Mouse (Mus musculus): Measurements from ENCODE around the gene Iqsec1. TPM values are rescaled to one million over a fixed set of nuclear protein-coding genes. Genes with fewer than 3 reads are reported as not detected.

Gene Iqsec1
- polyA plus RNA-seq, 1 experiment from 2014 or later, result 8.7 TPM

- Histone ChIP-seq H3K9me3 (no peaks in the 10 kb centered on the region), H3K4me2 (replicated peaks) (no peak overlapping the region), H3K4me1 (replicated peaks) (no peaks in the 10 kb centered on the region), H3K9ac (no peak overlapping the region), H3K4me3 (replicated peaks) (no peak overlapping the region), H3K27me3 (replicated peaks) (no peaks in the 10 kb centered on the region), H3K36me3 (no peaks in the 10 kb centered on the region), H3K27ac (no peak overlapping the region)
- no peak for ATAC-seq
- 80% methylated on average over 8 of the region's 8 CpGs for WGBS
These were observed 116.9 kb downstream of the Iqsec1 start for GRCm38 (mm10) chr6:90871581-90871980.

- H3K36me3 ChIP-seq, result no peaks in the 10 kb centered on the region
- H3K4me1 ChIP-seq (replicated peaks), result no peaks in the 10 kb centered on the region
- no peak overlapping the region for H3K9ac ChIP-seq
- no peaks in the 10 kb centered on the region for H3K9me3 ChIP-seq
- H3K27me3 ChIP-seq (replicated peaks), result no peaks in the 10 kb centered on the region
- WGBS, result 79% methylated on average over 3 of the region's 3 CpGs
- ATAC-seq, result no peak
- no peak overlapping the region for H3K4me3 ChIP-seq (replicated peaks)
- H3K27ac ChIP-seq, result no peak overlapping the region
- H3K4me2 ChIP-seq (replicated peaks), result no peak overlapping the region
These were observed 120.5 kb downstream of the Iqsec1 start for GRCm38 (mm10) chr6:90868033-90868432.

- no peak overlapping the region for H3K4me3 ChIP-seq (replicated peaks)
- ATAC-seq, result no peak
- 96% methylated on average over 1 of the region's 1 CpGs for WGBS
These were observed 127.1 kb downstream of the Iqsec1 start for GRCm38 (mm10) chr6:90861370-90861769.

GRCm38 (mm10) chr6:90857844-90858243, 130.6 kb downstream of the Iqsec1 start:
- Histone ChIP-seq H3K9me3 (no peaks in the 10 kb centered on the region), H3K4me2 (replicated peaks) (no peak overlapping the region), H3K4me1 (replicated peaks) (no peaks in the 10 kb centered on the region), H3K27ac (no peak overlapping the region), H3K4me3 (replicated peaks) (no peak overlapping the region), H3K36me3 (no peaks in the 10 kb centered on the region), H3K9ac (no peak overlapping the region), H3K27me3 (replicated peaks) (no peaks in the 10 kb centered on the region)
- 100% methylated on average over 1 of the region's 1 CpGs for WGBS
- no peak for ATAC-seq

More at GRCm38 (mm10) chr6:90861370-90861769, 127.1 kb downstream of the Iqsec1 start:
- no peak overlapping the region for H3K27ac ChIP-seq
- H3K36me3 ChIP-seq, result no peaks in the 10 kb centered on the region
- H3K4me2 ChIP-seq (replicated peaks), result no peak overlapping the region
- H3K9me3 ChIP-seq, result no peaks in the 10 kb centered on the region
- H3K9ac ChIP-seq, result no peak overlapping the region
- no peaks in the 10 kb centered on the region for H3K27me3 ChIP-seq (replicated peaks)
- H3K4me1 ChIP-seq (replicated peaks), result no peaks in the 10 kb centered on the region

GRCm38 (mm10) chr6:90852360-90852759, 136.1 kb downstream of the Iqsec1 start:
- ATAC-seq, result no peak
- no peak overlapping the region for H3K4me2 ChIP-seq (replicated peaks)
- no peak overlapping the region for H3K9ac ChIP-seq
- no peaks in the 10 kb centered on the region for H3K27me3 ChIP-seq (replicated peaks)
- no peaks in the 10 kb centered on the region for H3K4me1 ChIP-seq (replicated peaks)
- no peaks in the 10 kb centered on the region for H3K36me3 ChIP-seq
- H3K4me3 ChIP-seq (replicated peaks), result no peak overlapping the region
- 33% methylated on average over 2 of the region's 2 CpGs for WGBS
- H3K9me3 ChIP-seq, result no peaks in the 10 kb centered on the region
- H3K27ac ChIP-seq, result no peak overlapping the region

- Histone ChIP-seq H3K36me3 (no peaks in the 10 kb centered on the region), H3K4me1 (replicated peaks) (no peaks in the 10 kb centered on the region), H3K27ac (no peak overlapping the region), H3K9ac (no peak overlapping the region), H3K4me2 (replicated peaks) (no peak overlapping the region), H3K27me3 (replicated peaks) (no peaks in the 10 kb centered on the region), H3K4me3 (replicated peaks) (no peak overlapping the region), H3K9me3 (no peaks in the 10 kb centered on the region)
- ATAC-seq, result no peak
- WGBS, result 27% methylated on average over 1 of the region's 1 CpGs
These were observed 140.4 kb downstream of the Iqsec1 start for GRCm38 (mm10) chr6:90848068-90848467.

- Histone ChIP-seq H3K27me3 (replicated peaks) (no peaks in the 10 kb centered on the region), H3K9ac (no peak overlapping the region), H3K4me2 (replicated peaks) (no peak overlapping the region), H3K27ac (no peak overlapping the region), H3K4me3 (replicated peaks) (no peak overlapping the region), H3K36me3 (no peaks in the 10 kb centered on the region), H3K9me3 (no peaks in the 10 kb centered on the region), H3K4me1 (replicated peaks) (no peaks in the 10 kb centered on the region)
- no peak for ATAC-seq
- WGBS, result 65% methylated on average over 2 of the region's 2 CpGs
These were observed 141.0 kb downstream of the Iqsec1 start for GRCm38 (mm10) chr6:90847523-90847922.

GRCm38 (mm10) chr6:90839972-90840371, 148.5 kb downstream of the Iqsec1 start:
- no peaks in the 10 kb centered on the region for H3K9me3 ChIP-seq
- H3K36me3 ChIP-seq, result no peaks in the 10 kb centered on the region
- no peak overlapping the region for H3K9ac ChIP-seq
- no peaks in the 10 kb centered on the region for H3K27me3 ChIP-seq (replicated peaks)
- H3K4me2 ChIP-seq (replicated peaks), result no peak overlapping the region
- 0 out of 2 replicates have a peak, but pooled peaks cover 6% of the 10 kb centered on the region for H3K4me1 ChIP-seq (replicated peaks)
- H3K4me3 ChIP-seq (replicated peaks), result no peak overlapping the region
- no peak overlapping the region for H3K27ac ChIP-seq
- ATAC-seq, result no peak
- 84% methylated on average over 2 of the region's 2 CpGs for WGBS

GRCm38 (mm10) chr6:90836749-90837148, 151.7 kb downstream of the Iqsec1 start:
- Histone ChIP-seq H3K27ac (no peak overlapping the region), H3K36me3 (no peaks in the 10 kb centered on the region), H3K4me1 (replicated peaks) (0 out of 2 replicates have a peak, but pooled peaks cover 6% of the 10 kb centered on the region), H3K9me3 (no peaks in the 10 kb centered on the region), H3K9ac (no peak overlapping the region), H3K27me3 (replicated peaks) (no peaks in the 10 kb centered on the region), H3K4me3 (replicated peaks) (no peak overlapping the region), H3K4me2 (replicated peaks) (no peak overlapping the region)
- ATAC-seq, result no peak
- WGBS, result 53% methylated on average over 2 of the region's 2 CpGs

GRCm38 (mm10) chr6:90829536-90829935, 158.9 kb downstream of the Iqsec1 start:
- no peak for ATAC-seq
- no peaks in the 10 kb centered on the region for H3K27me3 ChIP-seq (replicated peaks)
- H3K27ac ChIP-seq, result no peak overlapping the region
- WGBS, result 78% methylated on average over 6 of the region's 6 CpGs
- no peaks in the 10 kb centered on the region for H3K36me3 ChIP-seq
- H3K4me2 ChIP-seq (replicated peaks), result no peak overlapping the region
- H3K4me1 ChIP-seq (replicated peaks), result no peaks in the 10 kb centered on the region; the same call in 1 of the 2 replicates
- H3K9me3 ChIP-seq, result no peaks in the 10 kb centered on the region
- no peak overlapping the region for H3K9ac ChIP-seq
- H3K4me3 ChIP-seq (replicated peaks), result no peak overlapping the region

GRCm38 (mm10) chr6:90825063-90825462, 163.4 kb downstream of the Iqsec1 start:
- 68% methylated on average over 2 of the region's 2 CpGs for WGBS
- Histone ChIP-seq H3K4me3 (replicated peaks) (no peak overlapping the region), H3K27me3 (replicated peaks) (no peaks in the 10 kb centered on the region), H3K4me1 (replicated peaks) (no peaks in the 10 kb centered on the region; the same call in 1 of the 2 replicates), H3K36me3 (no peaks in the 10 kb centered on the region), H3K9me3 (no peaks in the 10 kb centered on the region), H3K4me2 (replicated peaks) (no peak overlapping the region), H3K9ac (no peak overlapping the region), H3K27ac (no peak overlapping the region)
- no peak for ATAC-seq

- no peaks in the 10 kb centered on the region for H3K36me3 ChIP-seq
- H3K4me2 ChIP-seq (replicated peaks), result no peak overlapping the region
- H3K9me3 ChIP-seq, result no peaks in the 10 kb centered on the region
- no peak for ATAC-seq
- H3K9ac ChIP-seq, result no peak overlapping the region
- no peak overlapping the region for H3K4me3 ChIP-seq (replicated peaks)
- H3K27ac ChIP-seq, result no peak overlapping the region
- no peaks in the 10 kb centered on the region for H3K27me3 ChIP-seq (replicated peaks)
- H3K4me1 ChIP-seq (replicated peaks), result no peaks in the 10 kb centered on the region; the same call in 1 of the 2 replicates
- 34% methylated on average over 4 of the region's 4 CpGs for WGBS
These were observed 165.2 kb downstream of the Iqsec1 start for GRCm38 (mm10) chr6:90823322-90823721.

- 70% methylated on average over 4 of the region's 4 CpGs for WGBS
- no peak overlapping the region for H3K27ac ChIP-seq
- H3K9ac ChIP-seq, result no peak overlapping the region
- H3K4me1 ChIP-seq (replicated peaks), result no peaks in the 10 kb centered on the region; the same call in 1 of the 2 replicates
- no peak overlapping the region for H3K4me3 ChIP-seq (replicated peaks)
- H3K36me3 ChIP-seq, result no peaks in the 10 kb centered on the region
- H3K4me2 ChIP-seq (replicated peaks), result no peak overlapping the region
- ATAC-seq, result no peak
- no peaks in the 10 kb centered on the region for H3K27me3 ChIP-seq (replicated peaks)
- H3K9me3 ChIP-seq, result no peaks in the 10 kb centered on the region
These were observed 166.4 kb downstream of the Iqsec1 start for GRCm38 (mm10) chr6:90821916-90822602.
